Mouse (Mus musculus): ENCODE results near the gene Smndc1. TPM values are rescaled to one million over a fixed set of nuclear protein-coding genes. Genes with fewer than 3 reads are reported as not detected.

The Smndc1 gene
- 56.9 and 60.9 TPM in 2 replicates for total RNA-seq (2014; fragmentation: Nextera tagmentation)
- total RNA-seq (2017): 34.7 and 45.6 TPM in 2 replicates

DNA sequence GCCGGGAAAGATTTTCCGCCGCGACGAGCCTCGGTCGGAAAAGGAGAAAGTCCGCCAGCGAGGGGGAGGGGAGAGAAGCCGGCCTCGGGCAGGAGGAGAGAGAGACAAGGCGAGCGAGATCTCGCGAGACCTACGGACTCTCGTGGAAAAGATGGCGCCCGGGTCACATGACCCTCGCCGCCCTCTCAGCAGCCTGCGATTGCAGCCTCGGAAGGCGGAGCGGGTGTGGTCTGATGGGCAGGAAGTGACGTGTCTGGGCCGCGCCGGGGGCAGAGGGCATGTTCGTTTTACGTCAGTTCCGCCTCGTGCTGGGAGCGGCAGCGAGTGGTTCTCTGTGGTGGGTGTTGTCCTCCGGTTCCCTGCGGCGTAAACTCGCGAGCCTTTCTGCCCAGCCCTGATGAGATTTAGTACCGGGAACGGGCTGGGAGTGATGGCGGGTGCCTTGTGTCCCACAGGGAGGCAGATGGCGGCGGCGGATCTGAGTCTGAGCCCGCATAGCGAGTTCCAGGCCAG lies at the start of gene Smndc1:
Gene Smndc1, minus strand, starts transcription at position 84 of the 513 bp plus-strand sequence.
- peak; percentile 98 for ATAC-seq (replicated peaks; ENCODE audit: low FRiP score, low TSS enrichment, poor library complexity, severe bottlenecking)

DNA sequence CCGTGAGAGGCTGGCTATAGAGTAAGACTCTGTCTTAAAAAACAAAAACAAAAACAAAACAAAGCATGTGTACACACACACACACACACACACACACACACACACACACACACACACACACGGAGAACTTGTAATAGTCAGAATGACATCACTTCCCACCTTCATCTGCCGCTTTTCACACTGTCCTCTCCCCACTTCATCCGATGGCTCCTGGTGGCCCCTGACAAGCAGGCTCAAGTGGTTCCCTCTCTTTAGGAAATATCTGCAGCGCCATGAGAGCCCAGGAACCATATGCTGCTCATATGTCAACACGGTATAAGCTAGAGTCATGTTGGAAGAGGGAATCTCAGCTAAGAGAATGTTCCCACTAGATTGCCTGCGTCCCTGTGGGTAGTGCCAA lies 49.0 kb upstream of the Smndc1 start:
- ATAC-seq (replicated peaks; ENCODE audit: low FRiP score, low TSS enrichment, poor library complexity, severe bottlenecking): no peak

DNA sequence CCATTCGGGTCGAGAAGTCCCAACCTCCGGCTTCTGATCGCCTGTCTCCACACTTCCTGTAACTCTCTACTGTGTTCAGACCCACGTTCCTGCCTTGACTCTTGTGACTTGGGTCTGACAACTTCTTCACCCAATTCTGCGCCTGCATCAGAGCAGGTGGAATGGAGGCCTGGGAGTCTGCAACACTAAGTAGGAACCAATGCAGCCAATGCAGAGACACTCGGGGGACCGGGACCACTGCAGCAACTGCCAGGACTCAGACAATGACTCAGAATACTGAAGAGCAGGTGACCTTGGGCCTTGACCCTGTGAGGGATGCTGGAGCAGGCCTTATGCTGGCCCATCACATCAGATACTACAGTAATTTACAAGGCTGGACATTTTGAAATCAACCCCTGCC lies 47.6 kb upstream of the Smndc1 start:
- no peak for ATAC-seq (replicated peaks; ENCODE audit: low FRiP score, low TSS enrichment, poor library complexity, severe bottlenecking)

DNA sequence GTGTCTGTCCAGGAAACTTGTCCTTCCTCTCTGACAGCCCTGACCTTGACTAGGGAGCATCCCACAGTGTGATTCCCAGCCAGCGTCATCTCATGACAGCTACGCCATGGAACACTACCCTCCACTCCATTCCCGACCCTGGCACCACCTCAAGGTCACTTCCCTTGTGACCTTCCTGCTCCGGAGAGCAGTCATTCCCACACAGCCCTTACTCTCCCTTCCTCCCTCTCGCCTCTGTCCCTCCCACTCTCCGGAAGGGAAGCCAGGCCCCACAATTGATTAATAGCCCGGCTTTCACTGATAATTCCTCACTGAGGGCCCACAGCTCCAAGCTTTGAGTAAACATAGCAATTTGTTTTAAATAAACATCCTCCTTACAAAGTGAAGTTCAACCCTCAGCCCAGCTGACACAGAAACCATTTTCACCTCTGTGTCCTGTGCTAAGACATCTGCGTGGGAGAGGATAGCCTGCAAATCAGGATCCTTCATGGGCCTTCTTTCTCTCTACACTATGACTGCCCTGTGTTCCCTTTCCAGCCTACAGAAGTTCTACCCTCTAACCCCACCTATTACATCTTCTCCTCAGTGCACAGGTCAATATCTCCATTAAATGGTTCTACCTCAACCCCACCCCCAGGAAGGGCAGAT lies 47.1 kb upstream of the Smndc1 start:
- ATAC-seq (replicated peaks; ENCODE audit: low FRiP score, low TSS enrichment, poor library complexity, severe bottlenecking): no peak

DNA sequence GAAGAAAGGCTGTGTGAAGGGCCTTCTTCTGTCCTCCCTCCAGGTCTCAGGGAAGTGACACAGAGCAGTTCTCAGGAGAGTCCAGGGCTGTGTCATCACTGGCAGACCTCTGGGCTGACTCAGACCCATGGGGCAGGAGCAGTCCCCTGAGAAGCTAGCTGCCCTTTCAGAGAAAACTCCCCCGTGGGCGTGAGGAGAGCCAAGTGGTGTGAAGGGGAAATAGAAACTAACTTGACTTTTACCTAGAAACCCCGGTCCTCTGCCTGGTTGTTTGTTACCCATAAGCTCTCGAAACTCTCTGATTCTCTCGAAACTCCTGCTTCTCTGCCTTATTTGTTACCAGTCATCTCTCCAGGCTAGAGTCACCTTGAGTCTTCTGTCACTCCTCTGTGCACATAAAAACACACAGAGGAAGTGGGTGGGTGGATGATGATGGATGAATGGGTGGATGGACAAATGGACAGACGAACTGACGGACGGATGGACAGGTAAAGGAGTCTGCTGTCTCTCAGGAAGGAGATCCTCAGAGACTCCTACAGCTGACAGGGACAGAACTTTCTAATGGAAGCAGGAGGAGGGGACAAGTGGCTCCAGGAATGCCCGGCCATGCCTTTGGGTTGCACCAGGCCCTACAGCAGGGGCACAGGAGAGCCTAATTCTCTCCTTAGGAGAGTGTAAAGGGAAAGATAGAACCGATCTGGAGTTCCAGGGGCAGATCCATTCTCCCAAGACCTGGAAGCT lies 43.7 kb upstream of the Smndc1 start:
- ATAC-seq (replicated peaks; ENCODE audit: low FRiP score, low TSS enrichment, poor library complexity, severe bottlenecking): no peak

DNA sequence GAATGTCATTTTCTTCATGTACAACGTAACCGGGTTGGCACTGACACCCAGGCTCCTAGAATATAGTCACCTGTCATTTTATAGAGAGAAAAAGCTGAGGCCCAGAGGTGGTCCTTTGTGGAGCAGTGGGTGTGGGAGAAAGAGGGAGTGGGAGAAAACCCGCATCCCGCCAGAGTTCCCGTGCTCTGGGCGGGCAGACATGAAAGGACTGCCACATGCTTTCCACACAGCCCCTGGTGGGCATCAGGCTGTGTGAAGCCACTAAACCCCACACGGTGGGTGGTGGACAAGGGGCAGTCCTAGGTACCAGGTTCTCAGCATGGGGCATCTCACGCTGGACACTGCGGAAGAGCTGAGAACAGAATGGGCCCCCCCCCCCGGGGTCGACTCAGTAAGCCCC lies 40.6 kb upstream of the Smndc1 start:
- no peak for ATAC-seq (replicated peaks; ENCODE audit: low FRiP score, low TSS enrichment, poor library complexity, severe bottlenecking)

DNA sequence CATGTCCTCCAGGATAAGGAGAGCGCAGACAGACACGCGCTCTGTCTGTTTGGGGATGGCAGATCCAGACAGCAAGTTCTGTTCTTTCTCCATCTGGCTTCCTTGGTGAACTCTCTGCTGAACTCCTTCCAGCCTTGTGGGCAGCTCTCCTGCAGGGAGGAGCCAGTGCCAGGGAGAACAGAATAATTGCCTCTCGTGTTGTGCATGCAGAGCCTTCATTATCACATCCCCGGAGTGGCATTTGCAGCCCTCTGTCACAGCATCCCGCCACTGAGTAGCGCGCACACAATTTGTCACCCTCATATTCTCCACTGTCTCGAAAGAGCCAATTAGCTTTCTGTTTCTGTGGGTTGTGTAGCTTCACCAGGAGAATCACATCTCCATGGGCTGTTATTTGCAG lies 40.0 kb upstream of the Smndc1 start:
- no peak for ATAC-seq (replicated peaks; ENCODE audit: low FRiP score, low TSS enrichment, poor library complexity, severe bottlenecking)

DNA sequence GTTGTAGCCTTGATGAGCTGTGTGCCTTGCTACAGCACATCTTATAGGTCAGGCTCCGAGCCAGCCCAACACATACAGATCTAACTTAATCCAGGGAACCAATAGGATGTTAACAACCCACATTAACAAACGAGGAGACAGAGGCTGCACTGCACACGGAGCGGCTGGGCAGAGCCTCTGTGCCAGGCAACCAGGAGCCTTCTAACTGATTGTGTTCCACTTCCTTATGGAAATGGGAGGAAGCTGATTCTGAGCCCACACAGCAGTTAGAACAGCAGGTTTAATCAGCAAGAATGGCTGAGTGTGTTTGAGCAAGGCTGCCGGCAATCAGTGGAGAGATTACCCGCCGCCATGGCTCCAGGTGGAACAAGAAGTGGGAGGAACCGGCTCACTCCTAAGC lies 37.4 kb upstream of the Smndc1 start:
- no peak for ATAC-seq (replicated peaks; ENCODE audit: low FRiP score, low TSS enrichment, poor library complexity, severe bottlenecking)

DNA sequence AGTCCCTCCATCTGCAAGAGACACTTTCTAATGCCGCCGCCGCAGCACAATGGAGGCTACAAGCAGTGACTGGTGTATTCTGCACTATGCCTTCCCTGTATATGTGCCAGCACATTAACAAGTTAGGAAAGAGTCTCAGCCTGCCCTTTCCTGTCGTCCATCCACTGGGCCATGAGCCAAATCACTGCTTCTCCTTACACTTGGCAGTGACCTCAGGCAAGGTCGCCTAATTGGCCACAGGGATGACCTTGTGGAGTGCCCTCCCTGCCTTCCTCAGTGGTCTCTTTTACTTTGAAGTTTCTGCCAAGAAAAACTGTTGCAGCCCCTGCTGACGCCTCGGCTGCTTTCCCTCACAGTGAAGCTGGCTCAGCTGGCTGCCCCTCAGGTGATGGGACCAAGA lies 37.0 kb upstream of the Smndc1 start:
- ATAC-seq (replicated peaks; ENCODE audit: low FRiP score, low TSS enrichment, poor library complexity, severe bottlenecking): no peak

DNA sequence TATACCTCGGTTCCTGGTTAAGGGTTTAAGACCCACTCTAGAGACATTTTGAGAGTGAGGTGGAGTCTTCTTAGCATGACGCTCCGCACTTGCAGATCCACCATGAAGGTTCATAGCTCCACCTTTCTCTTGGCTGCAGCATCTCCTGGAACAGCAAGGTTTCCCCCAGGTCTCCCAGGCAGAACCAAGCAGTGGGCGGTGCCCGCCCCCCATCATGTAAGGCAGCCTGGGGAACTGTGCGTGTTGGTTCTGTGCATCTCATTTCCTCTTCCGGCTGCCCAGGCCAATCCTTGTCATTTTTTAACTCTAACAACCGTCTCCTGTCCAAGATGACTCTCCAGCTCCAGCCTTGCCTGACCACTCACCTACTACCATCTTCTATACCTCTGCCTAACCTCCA lies 35.4 kb upstream of the Smndc1 start:
- ATAC-seq (replicated peaks; ENCODE audit: low FRiP score, low TSS enrichment, poor library complexity, severe bottlenecking): no peak

DNA sequence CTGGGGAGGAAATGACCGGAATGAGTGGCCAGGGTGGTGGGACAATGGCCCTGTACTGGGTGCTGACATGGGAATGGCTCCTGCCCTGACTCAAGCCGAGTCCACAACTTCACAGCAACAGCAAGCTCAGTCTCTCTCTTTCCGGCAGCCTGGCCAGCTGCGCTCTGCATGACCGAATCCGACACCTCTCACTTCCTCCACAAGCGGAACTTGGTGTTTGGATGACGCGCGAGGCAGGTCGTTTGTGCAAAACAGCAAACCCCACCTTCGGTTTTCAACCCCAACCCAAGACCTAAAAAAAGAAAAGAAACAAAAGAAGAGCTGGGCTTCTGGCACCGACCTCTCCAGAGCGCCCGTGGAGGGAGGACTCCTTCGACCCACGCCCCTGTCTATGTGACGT lies 34.3 kb upstream of the Smndc1 start:
- 0 out of 2 replicates have a peak, but pooled peaks have one; percentile 16 for ATAC-seq (replicated peaks; ENCODE audit: low FRiP score, low TSS enrichment, poor library complexity, severe bottlenecking)

DNA sequence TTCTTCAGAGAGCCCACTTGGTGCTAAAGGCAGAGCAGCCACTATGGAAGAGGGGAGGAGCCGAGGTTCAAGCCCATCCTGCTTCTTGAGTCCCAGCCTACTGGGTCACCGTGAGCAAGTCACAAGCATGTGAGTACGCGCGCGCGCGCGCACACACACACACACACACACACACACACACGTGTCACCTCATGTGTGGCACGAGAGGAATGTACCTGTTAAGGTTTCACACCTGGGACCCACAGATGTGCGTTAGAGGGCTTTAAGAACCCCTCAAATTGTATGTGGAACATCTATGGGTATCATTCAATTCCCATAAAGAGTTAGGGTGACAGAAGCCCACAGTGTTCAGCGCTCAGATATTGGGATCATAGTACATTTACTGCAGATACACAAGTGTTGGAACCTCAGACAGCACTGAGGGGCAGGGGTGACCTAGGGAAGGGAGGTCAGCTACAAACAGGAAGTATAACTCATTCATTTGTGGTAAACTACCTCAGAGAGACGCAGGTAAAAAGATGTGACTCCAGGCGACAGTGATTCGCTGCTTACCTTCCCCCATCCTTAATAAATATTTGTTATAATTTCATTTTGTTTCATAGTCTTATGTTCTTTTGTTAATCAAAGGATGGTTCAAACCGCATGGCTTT lies 33.6 kb upstream of the Smndc1 start:
- ATAC-seq (replicated peaks; ENCODE audit: low FRiP score, low TSS enrichment, poor library complexity, severe bottlenecking): no peak

DNA sequence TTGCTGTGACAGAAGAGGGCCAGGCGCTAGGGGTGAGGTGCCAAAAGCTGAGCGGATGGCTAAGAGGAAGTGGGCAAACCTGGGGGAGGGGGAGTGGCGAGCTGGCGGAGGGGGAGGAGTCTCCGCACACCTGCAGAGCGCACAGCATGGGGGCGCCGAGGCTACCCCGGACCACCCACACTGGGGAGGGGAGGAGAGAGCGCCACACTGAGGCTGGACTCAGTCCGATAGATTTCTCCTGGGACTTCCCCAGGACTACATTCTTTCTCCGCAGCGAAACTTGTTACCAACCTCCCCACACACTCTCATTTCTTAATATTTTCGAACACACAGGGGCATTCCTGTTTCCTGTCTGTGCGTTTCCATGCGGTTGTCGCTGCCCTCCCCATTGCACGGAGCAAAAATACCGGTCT lies 33.0 kb upstream of the Smndc1 start:
- no peak for ATAC-seq (replicated peaks; ENCODE audit: low FRiP score, low TSS enrichment, poor library complexity, severe bottlenecking)

DNA sequence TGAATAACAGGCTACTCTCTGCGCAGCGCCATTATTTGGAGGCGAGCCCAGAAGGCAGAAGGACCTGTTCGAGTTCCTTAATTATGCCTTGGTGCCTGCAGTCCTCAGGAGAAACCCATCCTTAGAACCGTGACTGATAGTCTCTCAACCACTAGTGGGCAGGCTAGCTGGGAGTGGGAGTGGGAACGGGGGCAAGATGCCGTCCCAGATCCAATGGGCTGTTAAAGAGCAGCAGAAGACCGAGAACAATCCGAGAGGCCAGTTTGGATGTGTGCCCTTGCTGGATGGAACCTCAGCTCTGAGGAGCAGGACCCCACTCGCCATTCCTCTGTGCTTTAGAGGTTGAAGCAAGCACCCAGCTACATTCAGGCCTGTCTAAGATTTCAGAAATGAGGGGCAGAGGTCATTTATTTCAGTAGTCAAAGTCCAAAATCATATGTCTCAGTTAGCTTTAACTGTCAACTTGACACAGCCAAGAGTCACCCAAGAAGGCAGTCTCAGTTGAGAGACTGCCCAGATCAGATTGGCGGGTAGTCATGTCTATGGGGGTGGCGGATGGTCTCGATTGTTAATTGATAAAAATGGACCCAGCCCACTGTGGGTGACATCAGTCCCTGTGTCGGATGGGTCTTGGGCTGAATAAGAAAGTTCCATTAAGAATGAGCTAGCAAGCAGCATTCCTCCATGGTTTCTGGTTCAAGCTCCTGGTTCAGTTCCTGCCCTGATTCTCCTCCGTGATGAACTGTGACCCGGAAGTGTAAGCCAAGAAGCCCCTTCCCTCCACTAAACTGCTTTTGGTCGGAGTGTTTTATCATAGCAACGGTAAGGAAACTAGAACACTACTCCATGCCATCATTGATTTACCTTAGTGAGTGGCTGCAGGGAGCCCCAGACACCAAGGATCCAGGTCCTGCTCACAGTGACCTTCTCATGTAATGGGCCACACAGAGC lies 32.3 kb upstream of the Smndc1 start:
- no peak for ATAC-seq (replicated peaks; ENCODE audit: low FRiP score, low TSS enrichment, poor library complexity, severe bottlenecking)

DNA sequence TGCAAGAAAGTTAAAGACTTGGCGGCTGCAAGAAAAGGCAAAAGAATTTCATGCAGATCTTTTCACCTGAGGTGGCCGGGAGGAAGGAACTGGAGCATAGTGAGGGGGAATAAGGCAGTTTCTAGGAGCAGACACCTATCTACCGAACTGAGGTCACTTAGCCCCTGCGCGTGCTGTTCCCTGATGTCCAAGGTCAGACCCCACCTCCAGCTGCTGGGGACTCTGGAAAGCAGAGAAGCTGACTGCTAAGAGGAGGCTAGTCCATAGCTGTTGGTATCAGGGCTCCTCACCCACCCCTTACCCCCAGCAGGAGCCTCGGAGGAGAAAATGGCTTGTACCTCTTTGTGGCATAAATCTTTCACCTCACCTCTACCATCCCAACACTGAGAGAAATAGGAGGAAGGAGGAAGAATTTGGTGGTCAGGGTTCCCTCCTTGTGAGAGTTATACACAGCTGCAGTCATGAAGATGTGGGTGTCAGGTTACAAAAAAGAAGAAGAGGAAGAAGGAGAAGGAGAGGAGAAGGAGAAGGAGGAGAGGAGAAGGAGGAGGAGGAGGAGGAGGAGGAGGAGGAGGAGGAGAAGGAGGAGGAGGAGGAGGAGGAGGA lies 31.3 kb upstream of the Smndc1 start:
- ATAC-seq (replicated peaks; ENCODE audit: low FRiP score, low TSS enrichment, poor library complexity, severe bottlenecking): no peak

DNA sequence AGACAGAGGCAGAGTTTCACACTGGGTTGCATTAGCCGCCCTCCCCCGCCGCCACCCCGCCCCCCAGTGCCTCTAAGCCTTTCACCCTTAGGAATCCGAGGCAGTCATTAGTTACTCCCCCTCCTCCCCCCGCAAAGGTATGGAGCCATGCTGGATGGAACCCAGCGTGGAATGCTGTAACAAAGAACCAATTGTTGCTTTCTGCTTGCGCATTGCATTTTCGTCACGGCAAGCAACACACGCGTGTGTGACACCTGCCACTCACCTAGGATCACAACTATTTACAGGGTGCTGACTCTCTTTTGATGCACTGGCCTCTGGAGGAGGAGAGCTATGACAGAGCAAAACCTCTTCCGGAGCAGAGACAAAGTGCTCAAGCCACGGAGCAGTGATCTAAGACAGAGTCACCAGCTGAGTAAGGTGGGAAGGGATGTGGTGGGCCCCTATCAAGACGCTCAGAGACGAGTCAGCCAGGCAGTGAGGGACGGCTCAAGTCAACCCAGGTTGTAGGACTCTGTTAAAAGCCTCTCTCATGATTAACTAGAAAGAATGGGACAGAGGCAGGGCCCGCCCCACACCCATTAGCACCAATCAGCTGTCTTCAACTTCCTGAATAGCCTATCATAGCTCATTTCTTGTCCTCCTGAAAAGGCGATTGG lies 30.7 kb upstream of the Smndc1 start:
- peak; percentile 94 for ATAC-seq (replicated peaks; ENCODE audit: low FRiP score, low TSS enrichment, poor library complexity, severe bottlenecking)

DNA sequence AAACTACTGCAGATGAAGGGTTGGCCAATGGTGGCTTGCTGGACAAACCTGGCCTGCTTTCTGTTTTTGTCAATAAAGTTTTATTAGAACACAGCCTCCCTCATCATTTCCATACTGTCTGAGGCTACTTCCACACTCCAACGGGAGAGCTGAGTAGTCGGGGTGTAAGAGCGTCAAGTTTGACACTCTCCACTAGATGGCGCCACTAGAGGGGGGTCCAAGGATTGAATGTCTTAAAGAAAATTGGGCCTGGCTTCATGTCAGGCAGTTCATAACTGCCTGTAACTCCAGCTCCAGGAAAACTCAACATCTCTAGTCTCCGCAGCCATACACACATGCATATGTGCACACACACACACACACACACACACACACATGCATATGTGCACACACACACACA lies 29.5 kb upstream of the Smndc1 start:
- peak; percentile 50; the same call in 1 of the 2 replicates for ATAC-seq (replicated peaks; ENCODE audit: low FRiP score, low TSS enrichment, poor library complexity, severe bottlenecking)

DNA sequence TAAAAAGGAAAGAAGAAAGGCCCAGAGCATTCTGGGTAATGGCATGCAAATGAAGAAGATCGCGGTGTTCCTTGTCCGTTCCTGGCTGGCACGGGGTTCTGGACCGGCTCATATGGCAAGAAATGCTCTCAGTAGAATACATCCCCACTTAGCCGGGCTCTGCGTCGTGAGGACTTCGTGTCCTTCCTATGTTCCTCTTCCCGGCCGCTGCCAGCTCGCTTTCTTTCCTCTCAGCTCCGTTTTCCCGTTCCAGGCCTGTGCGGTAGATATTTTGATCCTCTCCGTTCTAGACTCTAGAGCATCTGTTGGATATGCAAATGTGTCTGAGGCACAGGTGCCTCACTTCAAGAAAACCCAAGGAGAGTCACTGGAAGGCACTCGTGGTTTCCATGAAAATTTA lies 24.8 kb upstream of the Smndc1 start:
- no peak for ATAC-seq (replicated peaks; ENCODE audit: low FRiP score, low TSS enrichment, poor library complexity, severe bottlenecking)

All from megakaryocyte-erythroid progenitor cell, adult 5-6 weeks (primary cell).